Mouse (Mus musculus) urinary bladder, postnatal 4 days (tissue): ENCODE results near the gene Psmb2.

ENCODE experiments used
- DNase-seq, 2 experiments: peaks; one replicate each; pipeline ENCODE4 v3.0.0; 2021 to 2022; ENCODE audit warnings: low spot score in 2 of 2

Gene Psmb2

GRCm38 (mm10) chr4:126732531-126733380, 55.3 kb downstream of the Psmb2 start:
- DNase-seq, result no peak

GRCm38 (mm10) chr4:126734001-126734603, 56.7 kb downstream of the Psmb2 start:
- no peak for DNase-seq

- DNase-seq, result no peak
Measured at GRCm38 (mm10) chr4:126734700-126735381, 57.4 kb downstream of the Psmb2 start.

- DNase-seq, result no peak
Measured at GRCm38 (mm10) chr4:126735382-126736000, 58.1 kb downstream of the Psmb2 start.

- no peak for DNase-seq
Measured at GRCm38 (mm10) chr4:126736001-126736414, 58.6 kb downstream of the Psmb2 start, which contains the start of gene Tfap2e. Gene Tfap2e (minus strand): TSS chr4:126736240.

- no peak for DNase-seq
Measured at GRCm38 (mm10) chr4:126739966-126740676, 62.7 kb downstream of the Psmb2 start.

- DNase-seq, result peak; percentile 65 to 81
Measured at GRCm38 (mm10) chr4:126741448-126741847, 64.0 kb downstream of the Psmb2 start.

GRCm38 (mm10) chr4:126742976-126743375, 65.5 kb downstream of the Psmb2 start:
- DNase-seq, result no peak

- no peak for DNase-seq
Measured at GRCm38 (mm10) chr4:126743713-126744112, 66.3 kb downstream of the Psmb2 start.

GRCm38 (mm10) chr4:126744831-126745230, 67.4 kb downstream of the Psmb2 start:
- no peak for DNase-seq

- DNase-seq, result no peak
Measured at GRCm38 (mm10) chr4:126745506-126746193, 68.2 kb downstream of the Psmb2 start.

GRCm38 (mm10) chr4:126746194-126746840, 68.9 kb downstream of the Psmb2 start:
- DNase-seq, result no peak

- DNase-seq, result no peak
Measured at GRCm38 (mm10) chr4:126748381-126748780, 71.0 kb downstream of the Psmb2 start.

GRCm38 (mm10) chr4:126749553-126749952, 72.1 kb downstream of the Psmb2 start:
- no peak for DNase-seq

- no peak for DNase-seq
Measured at GRCm38 (mm10) chr4:126750046-126750683, 72.7 kb downstream of the Psmb2 start.

GRCm38 (mm10) chr4:126750863-126751555, 73.6 kb downstream of the Psmb2 start:
- DNase-seq, result no peak

GRCm38 (mm10) chr4:126751556-126752023, 74.2 kb downstream of the Psmb2 start:
- DNase-seq, result no peak

- DNase-seq, result no peak
Measured at GRCm38 (mm10) chr4:126752024-126752607, 74.7 kb downstream of the Psmb2 start.
